Comparison of ENCODE assay signal across 8 mouse cellular contexts in genomic region chr11:101246702-101247012, GRCm38 (mm10). TPM values are rescaled to one million over a fixed set of nuclear protein-coding genes. Genes with fewer than 3 reads are reported as not detected.
DNase-seq lines count a peak whose midpoint lies in the region; ATAC-seq and TF ChIP-seq lines count a peak whose summit lies in the region.

No protein-coding gene starts in this region.

- H3K36me3 ChIP-seq in embryonic facial prominence, embryonic 15.5 days, result no peaks in the 10 kb centered on the region
- no peaks in the 10 kb centered on the region for H3K36me3 ChIP-seq in intestine, postnatal 0 days (ENCODE audit: control insufficient read depth, insufficient read depth)
- H3K36me3 ChIP-seq in neural tube, embryonic 12.5 days, result no peaks in the 10 kb centered on the region; the same call in 1 of the 2 replicates

- peak overlapping the region; percentile 69 for H3K9ac ChIP-seq in embryonic facial prominence, embryonic 15.5 days
- H3K9ac ChIP-seq in intestine, postnatal 0 days (ENCODE audit: low read depth, low read length), result peak overlapping the region; percentile 66
- peak overlapping the region; percentile 72; the same call in 1 of the 2 replicates for H3K9ac ChIP-seq in neural tube, embryonic 12.5 days

- H3K4me2 ChIP-seq in embryonic facial prominence, embryonic 15.5 days (replicated peaks), result peak overlapping the region; percentile 93
- peak overlapping the region; percentile 91 for H3K4me2 ChIP-seq in intestine, postnatal 0 days (replicated peaks; ENCODE audit: low read depth)
- peak overlapping the region; percentile 98 for H3K4me2 ChIP-seq in neural tube, embryonic 12.5 days (replicated peaks)

- DNase-seq in kidney, postnatal 10 days, result peak; percentile 65
- DNase-seq in kidney, postnatal 25 days, result no peak
- DNase-seq in left cerebral cortex, adult 18-20 months (ENCODE audit: low spot score in 2 of 2), result no peak
- DNase-seq in layer of hippocampus, adult 9-11 months, result no peak
- DNase-seq in embryo, embryonic 11 days, result no peak

- TF ChIP-seq CTCF in intestine, postnatal 0 days (IDR thresholded peaks at IDR 0.05; ENCODE audit: low read depth), result no peak

- ATAC-seq in embryonic facial prominence, embryonic 15.5 days (ENCODE audit: insufficient number of reproducible peaks, low FRiP score, low TSS enrichment, low read depth), result 0 out of 2 replicates have a peak, but pooled peaks have one; percentile 5
- no peak for ATAC-seq in intestine, postnatal 0 days
- 0 out of 2 replicates have a peak, but pooled peaks have one; percentile 13 for ATAC-seq in neural tube, embryonic 12.5 days (ENCODE audit: low FRiP score, low read depth)

- H3K4me3 ChIP-seq in embryonic facial prominence, embryonic 15.5 days (replicated peaks), result peak overlapping the region; percentile 68
- H3K4me3 ChIP-seq in intestine, postnatal 0 days (ENCODE audit: low read depth, low read length), result peak overlapping the region; percentile 62
- peak overlapping the region; percentile 61 for H3K4me3 ChIP-seq in neural tube, embryonic 12.5 days

- peak overlapping the region; percentile 85 for H3K27ac ChIP-seq in embryonic facial prominence, embryonic 15.5 days (replicated peaks)
- peak overlapping the region; percentile 68 for H3K27ac ChIP-seq in intestine, postnatal 0 days (ENCODE audit: low read depth, low read length)
- H3K27ac ChIP-seq in neural tube, embryonic 12.5 days, result no peak overlapping the region

- 0 out of 2 replicates have a peak, but pooled peaks cover 9% of the 10 kb centered on the region for H3K27me3 ChIP-seq in embryonic facial prominence, embryonic 15.5 days
- no peaks in the 10 kb centered on the region; the same call in 1 of the 2 replicates for H3K27me3 ChIP-seq in intestine, postnatal 0 days (replicated peaks; ENCODE audit: control insufficient read depth, insufficient read depth, low read length)
- H3K27me3 ChIP-seq in neural tube, embryonic 12.5 days (replicated peaks), result peaks cover 32% of the 10 kb centered on the region

- peaks cover 35% of the 10 kb centered on the region for H3K4me1 ChIP-seq in embryonic facial prominence, embryonic 15.5 days
- H3K4me1 ChIP-seq in intestine, postnatal 0 days (replicated peaks; ENCODE audit: control insufficient read depth, insufficient read depth, low read length), result no peaks in the 10 kb centered on the region
- H3K4me1 ChIP-seq in neural tube, embryonic 12.5 days, result peaks cover 15% of the 10 kb centered on the region

- WGBS in embryonic facial prominence, embryonic 15.5 days, result 11% methylated on average over 7 of the region's 7 CpGs
- 22% methylated on average over 7 of the region's 7 CpGs for WGBS in intestine, postnatal 0 days
- 6% methylated on average over 7 of the region's 7 CpGs for WGBS in neural tube, embryonic 12.5 days

- H3K9me3 ChIP-seq in embryonic facial prominence, embryonic 15.5 days (replicated peaks), result no peaks in the 10 kb centered on the region
- H3K9me3 ChIP-seq in intestine, postnatal 0 days (ENCODE audit: control insufficient read depth), result no peaks in the 10 kb centered on the region
- no peaks in the 10 kb centered on the region for H3K9me3 ChIP-seq in neural tube, embryonic 12.5 days

RNA-seq across cellular contexts. Expression of gene Ramp2, which starts 0.8 kb away (rescaled TPM):
- 138 and 139 TPM in 2 replicates for polyA plus RNA-seq in embryonic facial prominence, embryonic 15.5 days (2015; fragmentation: Nextera tagmentation; extraction: Ambion mirVana)
- polyA plus RNA-seq in intestine, postnatal 0 days (2015; fragmentation: Nextera tagmentation; extraction: Ambion mirVana), result 67.7 and 74.7 TPM in 2 replicates
- 73.4 and 79.4 TPM in 2 replicates for polyA plus RNA-seq in neural tube, embryonic 12.5 days (2016; fragmentation: Nextera tagmentation; extraction: Ambion mirVana)
- 10 to 100 TPM; 31.4 to 37.8 TPM for total RNA-seq in left cerebral cortex, adult 18-20 months (2021)

RNA-seq across cellular contexts. Expression of gene Vps25, which starts 6.8 kb away (rescaled TPM):
- polyA plus RNA-seq in embryonic facial prominence, embryonic 15.5 days (2015; fragmentation: Nextera tagmentation; extraction: Ambion mirVana), result 122 and 133 TPM in 2 replicates
- polyA plus RNA-seq in intestine, postnatal 0 days (2015; fragmentation: Nextera tagmentation; extraction: Ambion mirVana), result 148 and 157 TPM in 2 replicates
- polyA plus RNA-seq in neural tube, embryonic 12.5 days (2016; fragmentation: Nextera tagmentation; extraction: Ambion mirVana), result 101 and 103 TPM in 2 replicates
- 10 to 100 TPM; 56.8 to 65.8 TPM for total RNA-seq in left cerebral cortex, adult 18-20 months (2021)

RNA-seq across cellular contexts. Expression of gene Wnk4, which starts 13.7 kb away (rescaled TPM):
- polyA plus RNA-seq in embryonic facial prominence, embryonic 15.5 days (2015; fragmentation: Nextera tagmentation; extraction: Ambion mirVana), result 12.5 and 14.3 TPM in 2 replicates
- 4.6 and 4.7 TPM in 2 replicates for polyA plus RNA-seq in intestine, postnatal 0 days (2015; fragmentation: Nextera tagmentation; extraction: Ambion mirVana)
- polyA plus RNA-seq in neural tube, embryonic 12.5 days (2016; fragmentation: Nextera tagmentation; extraction: Ambion mirVana), result 6.2 and 7.5 TPM in 2 replicates
- 1 to 10 TPM; 7.0 to 8.8 TPM for total RNA-seq in left cerebral cortex, adult 18-20 months (2021)

RNA-seq across cellular contexts. Expression of gene Ezh1, which starts 20.4 kb away (rescaled TPM):
- 16.5 and 18.7 TPM in 2 replicates for polyA plus RNA-seq in embryonic facial prominence, embryonic 15.5 days (2015; fragmentation: Nextera tagmentation; extraction: Ambion mirVana)
- polyA plus RNA-seq in intestine, postnatal 0 days (2015; fragmentation: Nextera tagmentation; extraction: Ambion mirVana), result 9.8 and 10.8 TPM in 2 replicates
- 14.1 and 14.3 TPM in 2 replicates for polyA plus RNA-seq in neural tube, embryonic 12.5 days (2016; fragmentation: Nextera tagmentation; extraction: Ambion mirVana)
- total RNA-seq in left cerebral cortex, adult 18-20 months (2021), result 10 to 100 TPM; 55.7 to 62.7 TPM

RNA-seq across cellular contexts. Expression of gene Cntd1, which starts 32.2 kb away (rescaled TPM):
- 1.1 and 1.9 TPM in 2 replicates for polyA plus RNA-seq in embryonic facial prominence, embryonic 15.5 days (2015; fragmentation: Nextera tagmentation; extraction: Ambion mirVana)
- 0.26 and 0.47 TPM in 2 replicates for polyA plus RNA-seq in intestine, postnatal 0 days (2015; fragmentation: Nextera tagmentation; extraction: Ambion mirVana)
- polyA plus RNA-seq in neural tube, embryonic 12.5 days (2016; fragmentation: Nextera tagmentation; extraction: Ambion mirVana), result 1.1 and 1.3 TPM in 2 replicates
- under 1 TPM; 0.46 to 0.56 TPM for total RNA-seq in left cerebral cortex, adult 18-20 months (2021)
